In genomic region chr8:88619513-88619912, GRCm38 (mm10) we compare ENCODE assay signal across 8 mouse cellular contexts.
DNase-seq lines count a peak whose midpoint lies in the region.
"Had no signal": no experiment of that assay in that cellular context is flagged by ENCODE, and none has a peak within 500 bp of the region (broad histone marks: within the 10 kb centered on the region; RNA-seq: fewer than 3 reads in every experiment).

No protein-coding gene starts in this region.

- peak; percentile 34 for DNase-seq in kidney, postnatal 10 days
- no peak for DNase-seq in kidney, adult 8-10 months
- peak; percentile 17 for DNase-seq in 416B (ENCODE audit: low read depth)
- DNase-seq in B cell, adult 2 months: peak; percentile 61
- DNase-seq in induced T-regulatory cell, adult 2 months (ENCODE audit: low read depth): peak; percentile 59
- DNase-seq in urinary bladder, postnatal 36 days (ENCODE audit: low spot score in 2 of 2): no peak
- no peak for DNase-seq in retina, embryonic 14.5 days (ENCODE audit: low spot score)
- DNase-seq: kidney, postnatal 25 days had no signal

Comparison
In these comparisons a context has a peak if more than half of its experiments do, and no peak if none do; other contexts are left out.
1. DNase-seq: peak in kidney, postnatal 10 days (single experiment), 416B (single experiment), B cell, adult 2 months (2 of 2) and induced T-regulatory cell, adult 2 months (single experiment); none in kidney, adult 8-10 months (0 of 2), urinary bladder, postnatal 36 days (0 of 2) and retina, embryonic 14.5 days (single experiment).